1 mouse cellular context compared by ENCODE assay signal in the genomic region with DNA sequence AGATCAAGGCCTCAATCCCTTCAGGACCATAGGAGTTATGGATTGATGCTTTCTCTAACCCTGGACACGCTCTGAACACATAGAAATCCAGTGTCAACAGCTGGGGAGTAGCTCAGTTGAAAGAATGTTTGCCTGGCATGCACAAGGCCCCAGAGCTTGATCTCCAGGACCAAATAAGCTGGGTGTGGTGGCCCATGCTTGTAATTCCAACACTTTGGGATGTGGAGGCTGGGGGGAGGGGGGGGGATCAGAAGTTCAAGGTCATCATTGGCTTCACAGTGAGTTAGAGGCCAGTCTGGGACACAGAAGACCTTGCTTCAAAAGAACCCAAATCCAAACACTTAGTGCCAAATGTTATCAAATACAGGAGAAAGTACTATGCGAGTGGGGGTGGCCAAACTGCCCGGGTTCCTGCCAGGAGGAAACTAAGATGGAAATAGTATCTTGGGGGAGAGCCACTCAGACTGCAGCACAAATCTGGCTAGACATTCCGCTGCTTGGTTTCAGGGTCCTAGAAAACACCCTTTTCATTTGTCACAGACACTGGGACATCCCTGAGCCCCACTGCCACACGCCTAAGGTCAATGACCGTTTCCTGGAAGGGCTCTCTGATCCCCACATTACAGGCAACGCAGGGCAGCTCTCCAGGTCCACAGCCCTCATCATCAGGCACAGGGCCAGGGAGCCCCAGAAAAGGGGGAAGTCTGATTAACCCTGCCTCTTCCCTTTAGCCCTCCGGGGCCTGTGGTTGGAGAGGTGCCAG.
TF ChIP-seq lines count a peak whose summit lies in the region.

No protein-coding gene starts in this region.

TF ChIP-seq in myocyte, 11 proteins besides CTCF, POLR2A, EP300 and RAD21 (continued from another document):
- no peak for TF ChIP-seq USF1 (IDR thresholded peaks at IDR 0.05; ENCODE audit: low read depth)
